Mouse (Mus musculus): ENCODE results near the gene Nxn.

DNA sequence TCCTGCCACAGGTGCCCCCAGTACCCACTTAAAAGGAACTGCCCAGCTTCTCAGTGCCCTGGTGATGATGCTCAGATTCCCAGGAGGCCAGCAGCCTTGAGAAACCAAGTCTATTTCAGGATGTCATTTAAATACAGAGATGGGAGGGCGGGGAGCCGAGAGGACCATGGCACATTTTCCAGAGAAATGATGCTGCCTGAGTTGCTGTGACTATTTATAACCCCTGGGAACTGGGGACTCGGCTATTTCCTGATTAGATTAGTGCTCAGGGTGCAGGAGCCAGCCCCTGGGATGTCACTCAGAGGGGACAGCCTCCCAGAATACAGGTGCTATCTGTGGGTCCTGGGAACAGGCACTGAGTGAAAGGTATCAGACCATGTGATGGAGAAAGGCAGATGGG, 28.8 kb upstream of the Nxn start:
- TF ChIP-seq POLR2A (IDR thresholded peaks at IDR 0.05; ENCODE audit: borderline replicate concordance, low read depth, low read length) (no peak), CTCF (IDR thresholded peaks at IDR 0.05; ENCODE audit: low read depth, low read length) (no peak)
